Mouse (Mus musculus) MEL (cell line): Measurements from ENCODE around the gene Gpc5. TPM values are rescaled to one million over a fixed set of nuclear protein-coding genes. Genes with fewer than 3 reads are reported as not detected.

Source experiments
- DNase-seq: peaks from one replicate; pipeline ENCODE4 v3.0.0; 2011; ENCODE audit warnings: low read depth, low spot score
- H3K27ac ChIP-seq: 2 replicates; pipeline ENCODE4 v1.5.1; 2012; ENCODE audit warnings: low read depth, mild to moderate bottlenecking, control low read depth, low read length, moderate library complexity; ENCODE audit not compliant: control insufficient read depth
- H3K27me3 ChIP-seq, 2 experiments: fragments of 150-350 bp in 1 of 2; sonication (generic) in 1 of 2; 2 replicates each; pipeline ENCODE4 v1.6.1; 2012; ENCODE audit warnings: low read length in 2 of 2, mild to moderate bottlenecking in 2 of 2, improper control_type of control experiment in 1 of 2, moderate library complexity in 1 of 2; ENCODE audit not compliant: insufficient read depth in 2 of 2, control insufficient read depth in 1 of 2
- H3K36me3 ChIP-seq, 2 experiments: 2 replicates each; pipeline ENCODE4 v1.6.1; 2012 to 2014; ENCODE audit warnings: low read length in 2 of 2, improper control_type of control experiment in 1 of 2, inconsistent platforms in 1 of 2, mild to moderate bottlenecking in 1 of 2; ENCODE audit not compliant: insufficient read depth in 2 of 2, control insufficient read depth in 1 of 2
- H3K4me1 ChIP-seq, 2 experiments: fragments of 150-350 bp in 1 of 2; sonication (generic) in 1 of 2; 2 replicates each; pipeline ENCODE4 v1.6.1; 2012; ENCODE audit warnings: low read length in 2 of 2, improper control_type of control experiment in 1 of 2, mild to moderate bottlenecking in 1 of 2; ENCODE audit not compliant: insufficient read depth in 2 of 2, control insufficient read depth in 1 of 2
- H3K4me3 ChIP-seq, 2 experiments: fragments of 150-350 bp in 1 of 2; sonication (generic) in 1 of 2; 2 replicates each; pipeline ENCODE4 v1.5.1; 2012; ENCODE audit warnings: low read depth in 2 of 2, low read length in 2 of 2, mild to moderate bottlenecking in 2 of 2, moderate library complexity in 2 of 2, control low read depth in 1 of 2, improper control_type of control experiment in 1 of 2; ENCODE audit not compliant: control insufficient read depth in 1 of 2, insufficient read depth in 1 of 2
- H3K79me2 ChIP-seq: 2 replicates; pipeline ENCODE4 v1.6.1; 2012; ENCODE audit warnings: mild to moderate bottlenecking, low read length, moderate library complexity; ENCODE audit not compliant: control insufficient read depth, poor library complexity, insufficient read depth
- H3K9ac ChIP-seq: 2 replicates; pipeline ENCODE4 v1.6.1; 2012; ENCODE audit warnings: low read depth, mild to moderate bottlenecking, control low read depth, low read length, moderate library complexity; ENCODE audit not compliant: control insufficient read depth, poor library complexity, severe bottlenecking
- H3K9me3 ChIP-seq: fragments of 150-350 bp; sonication (generic); replicated peaks from 2 replicates; pipeline ENCODE4 v1.6.1; 2012; ENCODE audit warnings: mild to moderate bottlenecking, low read length, improper control_type of control experiment, moderate library complexity; ENCODE audit not compliant: insufficient read depth
- BHLHE40 ChIP-seq: IDR thresholded peaks from 2 replicates; pipeline ENCODE4 v1.6.1; 2012; ENCODE audit warnings: low read depth, mild to moderate bottlenecking, inconsistent platforms, low read length, improper control_type of control experiment, borderline replicate concordance
- CHD1 ChIP-seq: IDR thresholded peaks from 2 replicates; pipeline ENCODE4 v1.6.1; 2012; ENCODE audit warnings: low read depth, mild to moderate bottlenecking, inconsistent platforms, low read length, improper control_type of control experiment
- CHD2 ChIP-seq: IDR thresholded peaks from 2 replicates; pipeline ENCODE4 v1.6.1; 2011; ENCODE audit warnings: low read length, improper control_type of control experiment
- CTCF ChIP-seq, 3 experiments: IDR thresholded peaks in 2 of 3; conservative IDR thresholded peaks in 1 of 3; 2 replicates each; pipeline ENCODE4 v1.5.1; 2011 to 2012; ENCODE audit warnings: low read length in 3 of 3, low read depth in 2 of 3, mild to moderate bottlenecking in 2 of 3, improper control_type of control experiment in 1 of 3, inconsistent platforms in 1 of 3, mixed read lengths in 1 of 3, moderate library complexity in 1 of 3; ENCODE audit not compliant: control insufficient read depth in 1 of 3, insufficient read depth in 1 of 3, poor library complexity in 1 of 3, severe bottlenecking in 1 of 3
- ELF1 ChIP-seq: IDR thresholded peaks from 2 replicates; pipeline ENCODE4 v1.6.1; 2014; ENCODE audit warnings: low read depth, mild to moderate bottlenecking, inconsistent platforms, low read length, improper control_type of control experiment, moderate library complexity
- ETS1 ChIP-seq: IDR thresholded peaks from 2 replicates; pipeline ENCODE4 v1.6.1; 2012; ENCODE audit warnings: low read depth, mild to moderate bottlenecking, inconsistent platforms, low read length, improper control_type of control experiment, moderate library complexity
- GABPA ChIP-seq: IDR thresholded peaks from 2 replicates; pipeline ENCODE4 v1.6.1; 2012; ENCODE audit warnings: low read depth, mild to moderate bottlenecking, inconsistent platforms, low read length, improper control_type of control experiment, moderate library complexity
- KAT2A ChIP-seq: conservative IDR thresholded peaks from 2 replicates; pipeline ENCODE4 v1.6.1; 2012; ENCODE audit warnings: low read depth, low read length, improper control_type of control experiment, inconsistent platforms
- MAX ChIP-seq: IDR thresholded peaks from 2 replicates; pipeline ENCODE4 v1.6.1; 2011; ENCODE audit warnings: low read length, improper control_type of control experiment
- MEF2A ChIP-seq: IDR thresholded peaks from 2 replicates; pipeline ENCODE4 v1.6.1; 2014; ENCODE audit warnings: low read depth, mild to moderate bottlenecking, inconsistent platforms, low read length, improper control_type of control experiment; ENCODE audit not compliant: poor library complexity, insufficient replicate concordance, severe bottlenecking; ENCODE audit errors: extremely low read depth
- NELFE ChIP-seq: IDR thresholded peaks from 2 replicates; pipeline ENCODE4 v1.6.1; 2011; ENCODE audit warnings: low read depth, low read length, improper control_type of control experiment
- NRF1 ChIP-seq: IDR thresholded peaks from 2 replicates; pipeline ENCODE4 v1.6.1; 2014; ENCODE audit warnings: low read depth, mild to moderate bottlenecking, inconsistent platforms, low read length, improper control_type of control experiment, moderate library complexity; ENCODE audit not compliant: poor library complexity, insufficient read depth, severe bottlenecking
- POLR2AphosphoS2 ChIP-seq: IDR thresholded peaks from 2 replicates; pipeline ENCODE4 v1.6.1; 2011; ENCODE audit warnings: low read length, improper control_type of control experiment
- SIN3A ChIP-seq: IDR thresholded peaks from 2 replicates; pipeline ENCODE4 v1.6.1; 2012; ENCODE audit warnings: low read length, improper control_type of control experiment, inconsistent platforms
- SMC3 ChIP-seq: IDR thresholded peaks from 2 replicates; pipeline ENCODE4 v1.6.1; 2011; ENCODE audit warnings: low read depth, low read length, improper control_type of control experiment
- TAL1 ChIP-seq: IDR thresholded peaks from 2 replicates; pipeline ENCODE4 v1.6.1; 2012; ENCODE audit warnings: mild to moderate bottlenecking, inconsistent platforms, low read length, moderate library complexity, mixed read lengths
- TBP ChIP-seq: IDR thresholded peaks from 2 replicates; pipeline ENCODE4 v1.8.0; 2011; ENCODE audit warnings: low read depth, low read length, improper control_type of control experiment
- TCF12 ChIP-seq: IDR thresholded peaks from 2 replicates; pipeline ENCODE4 v1.6.1; 2014; ENCODE audit warnings: low read depth, mild to moderate bottlenecking, inconsistent platforms, low read length, improper control_type of control experiment, moderate library complexity
- USF1 ChIP-seq: IDR thresholded peaks from 2 replicates; pipeline ENCODE4 v1.6.1; 2014; ENCODE audit warnings: low read depth, mild to moderate bottlenecking, inconsistent platforms, low read length, improper control_type of control experiment, moderate library complexity
- ZC3H11A ChIP-seq: IDR thresholded peaks from 2 replicates; pipeline ENCODE4 v1.6.1; 2012; ENCODE audit warnings: low read depth, mild to moderate bottlenecking, inconsistent platforms, low read length, improper control_type of control experiment
- ZKSCAN1 ChIP-seq: IDR thresholded peaks from 2 replicates; pipeline ENCODE4 v1.6.1; 2012; ENCODE audit warnings: low read depth, mild to moderate bottlenecking, inconsistent platforms, low read length, improper control_type of control experiment, moderate library complexity
- polyA plus RNA-seq, 2 experiments: library from polyadenylated mRNA; stranded (reverse) in 1 of 2; unstranded in 1 of 2; fragments of >175 nt in 1 of 2; fragments of >200 nt in 1 of 2; gene quantifications; 2 replicates each; pipeline versions ENCODE4 v1.2.1 to v1.2.4; 2012; ENCODE audit warnings: low replicate concordance in 2 of 2, low read depth in 1 of 2; ENCODE audit not compliant: insufficient read length in 2 of 2, insufficient read depth in 1 of 2, missing spikeins in 1 of 2
- total RNA-seq: library from RNA; depleted of rRNA; stranded (reverse); fragments of 300-350 nt; gene quantifications from 2 replicates; pipeline ENCODE4 v1.2.3, GENCODE M21; 2012

Gene Gpc5
- total and polyA plus RNA-seq, 3 experiments: not detected

GRCm38 (mm10) chr14:116473378-116474179 is 1381.6 kb downstream of the Gpc5 start:
- no peaks in the 10 kb centered on the region for H3K9me3 ChIP-seq

GRCm38 (mm10) chr14:116494285-116494850 is 1402.4 kb downstream of the Gpc5 start:
- H3K36me3 ChIP-seq: 0 out of 4 replicates have a peak, but pooled peaks cover 0 to 2% of the 10 kb centered on the region in 2 experiments

More at GRCm38 (mm10) chr14:116473378-116474179, 1381.6 kb downstream of the Gpc5 start:
- TF ChIP-seq CHD2 (no peak), NELFE (no peak), TAL1 (no peak), BHLHE40 (no peak), ETS1 (no peak), TCF12 (no peak), CHD1 (no peak), NRF1 (no peak), CTCF (IDR thresholded peaks at IDR 0.05 in 2 of 3, conservative IDR thresholded peaks at IDR 0.05 in 1 of 3; ENCODE audit: control insufficient read depth in 1 of 3, insufficient read depth in 1 of 3, low read depth in 2 of 3, low read length in 3 of 3, poor library complexity in 1 of 3, severe bottlenecking in 1 of 3) (no peak)
- Histone ChIP-seq H3K4me3 (no peak overlapping the region), H3K36me3 (no peaks in the 10 kb centered on the region), H3K79me2 (no peaks in the 10 kb centered on the region), H3K27ac (no peak overlapping the region), H3K9ac (no peak overlapping the region), H3K27me3 (no peaks in the 10 kb centered on the region), H3K4me1 (no peaks in the 10 kb centered on the region)
- DNase-seq: no peak

More at GRCm38 (mm10) chr14:116494285-116494850, 1402.4 kb downstream of the Gpc5 start:
- TF ChIP-seq CTCF (IDR thresholded peaks at IDR 0.05 in 2 of 3, conservative IDR thresholded peaks at IDR 0.05 in 1 of 3; ENCODE audit: control insufficient read depth in 1 of 3, insufficient read depth in 1 of 3, low read depth in 2 of 3, low read length in 3 of 3, poor library complexity in 1 of 3, severe bottlenecking in 1 of 3) (no peak), ZKSCAN1 (no peak), SIN3A (no peak), CHD2 (no peak), TBP (no peak), TAL1 (no peak), SMC3 (no peak), USF1 (no peak), CHD1 (no peak), MAX (no peak), ETS1 (no peak), ZC3H11A (no peak), KAT2A (no peak), POLR2AphosphoS2 (no peak), MEF2A (no peak), BHLHE40 (no peak), GABPA (no peak), ELF1 (no peak)
- Histone ChIP-seq H3K9me3 (no peaks in the 10 kb centered on the region), H3K27ac (no peak overlapping the region), H3K4me1 (no peaks in the 10 kb centered on the region; a peak in 1 of 4 replicates), H3K27me3 (no peaks in the 10 kb centered on the region), H3K4me3 (no peak overlapping the region), H3K79me2 (no peaks in the 10 kb centered on the region), H3K9ac (no peak overlapping the region)
- no peak for DNase-seq
